Mouse (Mus musculus) liver, embryonic 11.5 days (tissue): ENCODE results near the gene Cdc7. TPM values are rescaled to one million over a fixed set of nuclear protein-coding genes. Genes with fewer than 3 reads are reported as not detected.

ENCODE experiments used
- ATAC-seq: fragments of 200-750 bp; cut with Nextera tagmentation; replicated peaks from 2 replicates; pipeline ENCODE4 v1.8.0; 2017; ENCODE audit warnings: moderate number of reproducible peaks, mild to moderate bottlenecking, moderate TSS enrichment, moderate library complexity; ENCODE audit not compliant: low FRiP score
- DNase-seq: peaks from one replicate; pipeline ENCODE4 v3.0.0-alpha.2; 2017; ENCODE audit warnings: low spot score
- H3K27ac ChIP-seq: fragments of 300-500 bp; sonication (generic); 2 replicates; pipeline ENCODE4 v1.5.1; 2014; ENCODE audit warnings: mild to moderate bottlenecking, low read depth, low read length, control low read depth
- H3K27me3 ChIP-seq: fragments of 300-500 bp; sonication (generic); replicated peaks from 2 replicates; pipeline ENCODE4 v1.6.1; 2014; ENCODE audit warnings: low read length, mixed read lengths; ENCODE audit not compliant: control insufficient read depth, insufficient read depth
- H3K36me3 ChIP-seq: fragments of 300-500 bp; sonication (generic); 2 replicates; pipeline ENCODE4 v1.6.1; 2014; ENCODE audit warnings: mild to moderate bottlenecking, low read length, moderate library complexity, mixed read lengths; ENCODE audit not compliant: control insufficient read depth, insufficient read depth
- H3K4me1 ChIP-seq: fragments of 300-500 bp; sonication (generic); replicated peaks from 2 replicates; pipeline ENCODE4 v1.6.1; 2014; ENCODE audit warnings: low read length, mixed read lengths; ENCODE audit not compliant: control insufficient read depth, insufficient read depth
- H3K4me2 ChIP-seq: fragments of 300-500 bp; sonication (generic); 2 replicates; pipeline ENCODE4 v1.6.1; 2014; ENCODE audit warnings: mild to moderate bottlenecking, control low read depth, moderate library complexity
- H3K4me3 ChIP-seq: fragments of 300-500 bp; sonication (generic); 2 replicates; pipeline ENCODE4 v1.5.1; 2014; ENCODE audit warnings: low read depth, low read length, control low read depth
- H3K9ac ChIP-seq: fragments of 300-500 bp; sonication (generic); 2 replicates; pipeline ENCODE4 v1.6.1; 2014; ENCODE audit warnings: low read depth, low read length, control low read depth
- H3K9me3 ChIP-seq: fragments of 300-500 bp; sonication (generic); 2 replicates; pipeline ENCODE4 v1.6.1; 2016; ENCODE audit warnings: low read length, inconsistent platforms, mixed read lengths; ENCODE audit not compliant: control insufficient read depth
- WGBS: fragments of 180-500 bp; shearing (Covaris S2); extraction: QIAGEN DNeasy Blood & Tissue Kit; methylation state at CpG from one replicate; pipeline ENCODE4 v1.1.7; 2014; 5-methylcytosine and 5-hydroxymethylcytosine counted together
- polyA plus RNA-seq: library from polyadenylated mRNA; unstranded; fragments of >200 nt; fragmentation: Nextera tagmentation; extraction: Ambion mirVana; gene quantifications from 2 replicates; pipeline ENCODE4 v1.2.1, GENCODE M21; 2014

Cdc7 gene
- polyA plus RNA-seq, 1 experiment from 2014 or later = 55.0 TPM

- WGBS = 54% methylated on average over 5 of the region's 5 CpGs
- Histone ChIP-seq H3K27ac (no peak overlapping the region), H3K9me3 (no peaks in the 10 kb centered on the region), H3K4me3 (no peak overlapping the region), H3K36me3 (no peaks in the 10 kb centered on the region), H3K4me1 (peaks cover 5% of the 10 kb centered on the region; the same call in 1 of the 2 replicates), H3K4me2 (no peak overlapping the region), H3K9ac (no peak overlapping the region), H3K27me3 (no peaks in the 10 kb centered on the region)
- ATAC-seq (no peak), DNase-seq (no peak)
Observed at GRCm38 (mm10) chr5:107023951-107024350, 59.8 kb downstream of the Cdc7 start.

GRCm38 (mm10) chr5:107025371-107025770, 61.2 kb downstream of the Cdc7 start:
- DNase-seq (no peak), ATAC-seq (no peak)
- H3K4me1 ChIP-seq = peaks cover 10% of the 10 kb centered on the region; the same call in 1 of the 2 replicates
- no peak overlapping the region for H3K4me2 ChIP-seq
- no peak overlapping the region for H3K9ac ChIP-seq
- no peak overlapping the region for H3K4me3 ChIP-seq
- H3K36me3 ChIP-seq = no peaks in the 10 kb centered on the region
- no peaks in the 10 kb centered on the region for H3K27me3 ChIP-seq
- WGBS = 72% methylated on average over 5 of the region's 5 CpGs
- no peaks in the 10 kb centered on the region for H3K9me3 ChIP-seq
- H3K27ac ChIP-seq = no peak overlapping the region

GRCm38 (mm10) chr5:107025809-107026208, 61.7 kb downstream of the Cdc7 start:
- no peak overlapping the region for H3K4me3 ChIP-seq
- DNase-seq (no peak), ATAC-seq (no peak)
- no peaks in the 10 kb centered on the region for H3K9me3 ChIP-seq
- H3K9ac ChIP-seq = no peak overlapping the region
- H3K36me3 ChIP-seq = no peaks in the 10 kb centered on the region
- WGBS = 73% methylated on average over 8 of the region's 8 CpGs
- peaks cover 10% of the 10 kb centered on the region; the same call in 1 of the 2 replicates for H3K4me1 ChIP-seq
- no peaks in the 10 kb centered on the region for H3K27me3 ChIP-seq
- H3K4me2 ChIP-seq = no peak overlapping the region
- H3K27ac ChIP-seq = no peak overlapping the region

- Histone ChIP-seq H3K27me3 (0 out of 2 replicates have a peak, but pooled peaks cover 3% of the 10 kb centered on the region), H3K4me3 (no peak overlapping the region), H3K4me1 (0 out of 2 replicates have a peak, but pooled peaks cover 7% of the 10 kb centered on the region), H3K9me3 (no peaks in the 10 kb centered on the region), H3K27ac (no peak overlapping the region; the same call in 1 of the 2 replicates), H3K4me2 (no peak overlapping the region), H3K9ac (no peak overlapping the region), H3K36me3 (no peaks in the 10 kb centered on the region)
- DNase-seq (no peak), ATAC-seq (no peak)
- 81% methylated on average over 6 of the region's 6 CpGs for WGBS
Observed at GRCm38 (mm10) chr5:107027616-107028015, 63.5 kb downstream of the Cdc7 start.

- 5% methylated on average over 1 of the region's 1 CpGs for WGBS
- no peak for DNase-seq
- H3K4me1 ChIP-seq = 0 out of 2 replicates have a peak, but pooled peaks cover 7% of the 10 kb centered on the region
- H3K9ac ChIP-seq = no peak overlapping the region
- H3K4me2 ChIP-seq = no peak overlapping the region
- 0 out of 2 replicates have a peak, but pooled peaks cover 3% of the 10 kb centered on the region for H3K27me3 ChIP-seq
- no peaks in the 10 kb centered on the region for H3K9me3 ChIP-seq
- no peak overlapping the region for H3K4me3 ChIP-seq
- H3K36me3 ChIP-seq = no peaks in the 10 kb centered on the region
- no peak overlapping the region for H3K27ac ChIP-seq
- ATAC-seq = no peak
Observed at GRCm38 (mm10) chr5:107028557-107028956, 64.4 kb downstream of the Cdc7 start.

GRCm38 (mm10) chr5:107029801-107030200, 65.7 kb downstream of the Cdc7 start:
- no peak for ATAC-seq
- no peak for DNase-seq
- Histone ChIP-seq H3K4me3 (no peak overlapping the region), H3K4me1 (0 out of 2 replicates have a peak, but pooled peaks cover 7% of the 10 kb centered on the region), H3K27ac (peak overlapping the region; percentile 47; the same call in 1 of the 2 replicates), H3K9ac (no peak overlapping the region), H3K9me3 (no peaks in the 10 kb centered on the region), H3K36me3 (no peaks in the 10 kb centered on the region), H3K4me2 (no peak overlapping the region), H3K27me3 (0 out of 2 replicates have a peak, but pooled peaks cover 3% of the 10 kb centered on the region)
- 45% methylated on average over 4 of the region's 4 CpGs for WGBS

GRCm38 (mm10) chr5:107030821-107031220, 66.7 kb downstream of the Cdc7 start:
- Histone ChIP-seq H3K9ac (no peak overlapping the region), H3K36me3 (no peaks in the 10 kb centered on the region), H3K4me2 (no peak overlapping the region), H3K4me1 (0 out of 2 replicates have a peak, but pooled peaks cover 7% of the 10 kb centered on the region), H3K9me3 (no peaks in the 10 kb centered on the region), H3K4me3 (no peak overlapping the region), H3K27ac (no peak overlapping the region), H3K27me3 (0 out of 2 replicates have a peak, but pooled peaks cover 3% of the 10 kb centered on the region)
- ATAC-seq (no peak), DNase-seq (no peak)
- WGBS = 84% methylated on average over 10 of the region's 10 CpGs

Other genes with a start within 250 kb of the Cdc7 start
- gene Hfm1, start 38.0 kb upstream of the Cdc7 start, polyA plus RNA-seq = 0.41 and 0.78 TPM in 2 replicates